Mouse (Mus musculus) thymus, postnatal 0 days (tissue): ENCODE data around the gene Ctnnd2. TPM values are rescaled to one million over a fixed set of nuclear protein-coding genes. Genes with fewer than 3 reads are reported as not detected.

Experiments used
- DNase-seq: peaks from one replicate; pipeline ENCODE4 v3.0.0-alpha.2; 2015; ENCODE audit warnings: low spot score
- polyA plus RNA-seq: library from polyadenylated mRNA; unstranded; fragments of >200 nt; fragmentation: Nextera tagmentation; extraction: Ambion mirVana; gene quantifications from 2 replicates; pipeline ENCODE4 v1.2.1, GENCODE M21; 2015

The Ctnnd2 gene
- polyA plus RNA-seq, 1 experiment from 2014 or later, result 2.2 TPM

DNA sequence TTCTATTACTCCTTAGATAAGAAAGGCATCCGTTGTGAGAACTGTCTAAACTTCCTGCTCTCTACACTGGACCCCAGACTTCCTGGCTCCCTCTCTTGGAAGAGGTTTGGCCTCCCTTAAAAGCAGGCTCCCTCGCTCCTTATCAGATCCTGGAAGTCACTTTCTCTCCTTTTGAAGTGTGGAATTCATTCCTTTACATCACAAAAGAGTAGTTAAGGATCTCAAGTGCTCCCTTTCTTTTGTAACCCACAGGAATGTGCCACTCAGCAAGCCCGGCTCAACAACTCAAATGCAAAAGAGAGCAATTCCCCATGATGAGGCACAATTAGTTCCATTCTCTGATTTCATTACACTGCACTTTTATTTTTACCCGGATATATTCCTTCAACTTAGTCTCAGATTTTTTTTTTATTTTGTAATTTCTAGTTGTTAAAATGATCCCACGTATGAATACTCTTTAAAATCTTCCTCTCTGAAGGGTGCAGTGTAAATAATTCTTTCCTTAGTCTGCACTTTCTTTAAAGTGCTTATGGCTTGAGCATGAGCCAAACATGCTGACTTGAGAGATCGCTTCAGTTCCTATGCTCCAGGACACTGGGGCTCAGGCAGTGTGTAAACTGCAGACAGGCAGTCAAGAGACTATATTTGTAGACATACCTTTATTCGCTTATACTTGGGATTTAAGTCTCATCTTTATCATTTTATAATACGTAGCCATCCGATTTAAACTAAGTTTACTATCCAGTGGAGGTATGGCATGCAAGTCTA is 210.9 kb downstream of the Ctnnd2 start:
- no peak for DNase-seq

DNA sequence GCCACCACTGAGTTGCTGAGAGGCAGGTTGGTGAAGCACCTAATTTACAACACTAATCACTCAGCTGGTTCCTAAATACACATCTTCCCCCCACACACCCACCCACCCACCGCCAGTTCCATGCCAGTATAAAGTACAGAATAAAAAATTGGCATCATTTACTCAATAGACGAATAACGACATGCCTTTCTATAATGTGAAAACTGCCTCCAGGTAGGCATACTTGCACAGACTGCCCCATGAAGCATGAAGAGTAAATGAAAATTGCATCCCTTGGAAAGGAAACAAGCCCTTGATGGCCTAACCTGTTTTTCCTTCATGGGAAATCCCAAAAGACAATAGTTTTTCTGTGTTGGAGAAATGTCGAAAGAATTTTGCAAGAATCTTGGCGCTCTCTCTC is 212.0 kb downstream of the Ctnnd2 start:
- DNase-seq, result no peak

DNA sequence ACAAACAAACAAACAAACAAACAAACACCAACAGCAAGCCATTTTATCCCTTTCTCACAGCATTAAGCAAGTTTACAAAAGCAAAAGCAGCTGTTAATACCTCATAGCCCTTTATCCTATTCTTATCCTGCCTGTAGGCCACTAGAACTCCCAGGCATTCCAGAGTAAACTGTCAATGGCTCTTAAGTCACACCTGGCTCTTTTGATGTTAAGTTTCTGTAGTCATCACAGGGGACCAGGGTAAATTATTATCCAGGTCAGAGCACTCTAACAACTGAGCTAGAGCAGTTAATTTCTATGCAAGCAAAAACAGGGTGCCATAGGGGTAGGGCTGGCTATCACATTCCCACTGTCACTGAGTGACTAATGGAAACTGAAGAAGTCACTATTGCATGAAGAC is 214.1 kb downstream of the Ctnnd2 start:
- no peak for DNase-seq

DNA sequence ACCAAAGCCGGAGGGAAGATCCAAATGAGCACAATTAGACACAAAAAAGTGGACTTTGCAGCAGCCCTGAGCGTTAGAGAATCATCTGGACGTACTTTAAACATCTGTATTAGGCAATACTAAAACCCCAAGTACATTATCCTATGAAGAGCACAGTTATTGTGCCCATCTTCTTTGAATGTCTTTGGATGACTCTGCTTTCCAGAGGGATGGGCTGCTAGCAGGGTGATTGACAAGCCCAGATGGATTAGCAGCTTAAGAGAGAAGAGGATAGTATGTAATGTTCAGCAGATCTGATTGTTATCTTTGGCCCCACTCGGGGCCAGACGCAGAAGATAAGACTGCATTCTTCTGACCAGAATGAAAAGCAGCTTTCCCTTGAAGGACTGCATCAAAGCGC is 214.9 kb downstream of the Ctnnd2 start:
- DNase-seq, result no peak

DNA sequence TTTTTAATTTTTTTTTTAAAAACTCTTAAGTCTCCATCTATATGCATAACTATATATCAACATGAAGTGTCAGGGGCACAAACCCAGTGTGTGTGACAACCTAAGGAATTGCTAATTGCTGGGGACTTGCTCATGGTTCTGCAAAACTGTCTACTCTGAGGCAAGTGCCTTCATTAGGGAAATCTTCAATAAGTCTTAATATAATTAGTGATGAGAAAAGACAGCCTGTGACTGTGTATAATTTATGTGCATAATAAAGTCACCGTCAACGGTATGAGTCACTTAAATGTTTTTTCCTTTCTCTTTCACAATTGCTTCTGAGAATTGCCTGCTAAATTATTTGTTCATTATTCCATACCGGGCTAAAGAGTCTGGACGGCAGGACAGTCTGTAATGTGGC is 228.7 kb downstream of the Ctnnd2 start:
- DNase-seq, result no peak

DNA sequence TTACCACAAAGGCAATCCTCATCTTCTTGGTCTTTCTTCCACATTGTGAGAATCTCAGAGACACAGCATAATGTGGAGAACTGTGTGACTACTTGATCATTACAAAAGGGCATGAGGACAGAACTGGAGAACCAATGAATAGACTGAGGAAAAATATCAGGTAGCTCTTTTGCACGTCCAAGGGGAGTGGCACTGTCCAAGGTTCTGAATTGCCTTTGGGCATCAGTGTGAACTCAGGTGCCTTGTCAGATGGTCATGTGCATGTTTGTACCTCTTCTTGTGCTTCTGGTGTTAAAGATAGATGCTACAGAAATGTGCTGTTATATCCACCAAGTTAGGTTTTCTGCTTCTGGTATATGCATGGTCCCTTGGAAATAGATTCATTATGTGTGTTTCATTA is 233.9 kb downstream of the Ctnnd2 start:
- DNase-seq, result peak; percentile 2

DNA sequence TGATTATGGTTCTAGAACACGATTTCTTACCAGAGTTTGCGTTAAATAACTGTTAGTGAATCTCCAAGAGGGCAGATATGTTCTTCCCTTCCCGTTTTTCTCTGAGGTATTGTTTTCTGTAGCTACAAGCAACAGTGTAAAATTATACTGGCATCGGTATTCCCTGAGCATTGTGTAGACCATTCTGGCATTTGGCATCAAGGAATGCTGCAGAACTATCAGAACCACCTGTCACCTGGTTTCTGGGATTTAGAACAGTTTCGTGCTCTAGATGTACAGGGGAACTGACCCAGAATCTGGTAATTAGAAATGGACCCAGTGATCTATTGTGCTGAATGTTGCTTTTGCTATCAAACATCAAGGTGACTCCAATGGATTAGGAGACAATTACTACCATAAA is 250.8 kb downstream of the Ctnnd2 start:
- no peak for DNase-seq

DNA sequence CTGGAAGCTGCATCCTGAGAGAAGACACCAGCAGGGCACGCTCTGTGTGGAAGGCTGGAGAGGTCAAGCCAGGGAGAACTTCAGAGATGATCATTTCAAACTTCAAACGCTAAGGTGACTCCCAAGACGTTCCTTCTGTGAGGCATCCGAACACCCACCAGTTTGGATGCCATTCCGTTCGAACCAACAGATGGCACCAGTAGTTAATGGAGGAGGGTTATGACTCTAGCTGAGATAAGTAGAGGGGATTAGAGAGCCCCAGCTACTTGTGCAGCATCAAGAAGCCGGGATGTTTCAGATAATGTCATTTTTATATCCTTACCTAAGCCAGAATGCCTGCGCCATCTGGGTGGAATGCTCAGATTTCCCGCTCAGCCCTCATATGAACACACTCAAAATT is 251.9 kb downstream of the Ctnnd2 start:
- no peak for DNase-seq

DNA sequence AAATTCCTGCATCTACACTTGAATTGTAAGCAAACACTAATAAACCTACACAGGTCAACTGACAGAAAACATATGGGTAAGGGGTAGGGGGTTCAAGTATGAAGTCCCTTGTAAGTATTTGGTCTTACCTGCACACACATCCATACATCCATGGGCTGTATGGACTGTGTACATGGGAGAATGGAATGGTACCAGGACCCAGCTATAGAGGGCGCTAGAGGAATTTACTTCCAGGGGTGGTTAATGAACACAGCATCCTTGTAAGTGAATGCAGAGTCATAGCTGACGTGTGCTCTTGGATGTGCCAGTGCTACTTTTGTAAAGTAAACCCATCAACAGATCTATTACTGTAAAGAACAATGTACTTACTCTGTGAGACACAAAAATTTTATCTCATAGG is 254.9 kb downstream of the Ctnnd2 start:
- DNase-seq, result peak; percentile 13

DNA sequence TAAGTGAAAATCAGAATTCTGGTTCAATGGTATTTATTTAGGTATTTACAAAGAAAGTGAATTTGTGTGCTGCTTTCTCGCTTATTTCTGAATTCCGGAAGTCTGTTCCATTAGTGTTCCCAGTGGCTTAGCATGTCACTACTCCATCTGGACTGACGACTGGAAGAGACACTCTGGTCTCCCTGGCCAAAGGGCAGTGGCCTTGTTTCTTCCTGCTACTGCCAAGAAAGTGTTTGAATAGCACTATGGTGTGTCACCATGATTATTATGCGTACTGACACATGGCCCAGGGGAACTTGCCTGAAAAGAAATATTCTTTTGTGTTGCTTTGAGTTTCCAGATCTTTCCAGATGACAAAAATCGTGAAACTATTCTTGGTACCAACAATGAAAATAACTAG is 266.7 kb downstream of the Ctnnd2 start:
- DNase-seq, result no peak

DNA sequence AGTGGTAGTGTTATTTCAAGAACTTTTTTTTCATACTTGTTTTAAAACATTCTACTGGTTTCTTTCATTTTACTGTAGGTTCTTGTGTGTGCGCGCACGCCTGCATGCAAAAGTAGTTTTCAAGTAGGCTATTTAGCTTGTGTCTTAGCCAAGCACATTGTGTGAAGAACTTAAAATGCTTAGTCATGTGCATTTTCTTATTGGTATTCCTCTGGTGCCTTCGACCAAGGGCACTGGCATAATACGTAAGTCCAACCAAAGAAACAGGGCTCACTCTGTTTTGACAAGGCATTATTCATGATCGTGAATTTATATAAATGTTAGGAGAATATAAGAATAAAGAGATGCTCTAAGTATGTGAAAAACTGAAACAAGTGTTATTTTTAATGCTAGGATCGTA is 278.4 kb downstream of the Ctnnd2 start:
- DNase-seq, result no peak

DNA sequence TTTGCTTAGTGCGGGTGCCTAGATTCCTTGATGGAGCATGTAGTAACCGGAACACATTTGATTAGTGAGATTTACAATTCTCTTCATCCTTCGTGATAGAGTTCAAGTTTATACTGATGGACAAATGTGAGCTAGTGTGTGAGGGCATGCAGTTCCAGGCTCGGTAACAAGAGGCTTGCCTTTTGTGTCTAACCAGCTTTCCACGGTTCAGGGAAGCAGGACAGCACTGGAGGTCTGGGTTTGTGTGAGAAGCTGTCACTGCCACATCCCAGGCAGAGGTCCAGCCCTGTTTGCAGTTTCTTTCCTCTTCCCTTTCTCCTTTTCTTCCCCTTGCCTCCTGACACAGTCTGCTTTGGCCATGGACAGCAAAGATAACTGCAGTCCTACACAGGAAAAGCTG is 279.5 kb downstream of the Ctnnd2 start:
- DNase-seq, result no peak

DNA sequence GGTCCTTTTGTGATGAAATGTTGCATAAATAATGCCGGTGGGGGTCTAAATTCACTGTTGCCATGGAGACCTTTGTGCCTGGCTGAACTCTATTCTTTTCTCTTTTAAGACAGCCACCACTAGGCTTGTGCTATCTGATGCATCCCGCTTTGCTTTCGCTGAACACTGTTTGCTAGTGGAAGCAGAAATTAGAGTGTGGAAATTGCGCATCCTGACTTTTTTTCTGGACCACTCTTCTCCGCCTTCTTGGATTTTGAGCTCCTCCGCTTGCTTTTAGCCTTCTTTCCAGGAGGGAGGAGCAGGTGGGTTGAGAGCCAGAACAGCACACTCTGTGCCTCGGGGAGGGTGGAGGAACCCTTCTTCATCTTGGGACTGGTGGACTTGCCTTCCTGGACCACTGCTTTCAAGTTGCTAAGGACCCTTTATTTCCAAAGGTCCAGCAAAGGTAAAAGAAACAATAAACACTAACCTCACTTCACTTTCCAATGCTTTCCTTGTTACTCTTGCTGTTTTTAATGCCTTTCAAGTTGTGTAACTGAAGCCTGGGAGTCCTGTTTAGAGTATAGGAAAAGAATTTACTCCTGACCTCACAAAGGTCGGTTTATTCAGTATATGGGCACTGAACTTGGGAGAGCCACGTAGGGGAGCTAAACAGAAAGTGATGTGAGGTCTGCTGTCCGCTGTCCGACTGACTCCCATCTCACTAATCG is 285.3 kb downstream of the Ctnnd2 start:
- no peak for DNase-seq

DNA sequence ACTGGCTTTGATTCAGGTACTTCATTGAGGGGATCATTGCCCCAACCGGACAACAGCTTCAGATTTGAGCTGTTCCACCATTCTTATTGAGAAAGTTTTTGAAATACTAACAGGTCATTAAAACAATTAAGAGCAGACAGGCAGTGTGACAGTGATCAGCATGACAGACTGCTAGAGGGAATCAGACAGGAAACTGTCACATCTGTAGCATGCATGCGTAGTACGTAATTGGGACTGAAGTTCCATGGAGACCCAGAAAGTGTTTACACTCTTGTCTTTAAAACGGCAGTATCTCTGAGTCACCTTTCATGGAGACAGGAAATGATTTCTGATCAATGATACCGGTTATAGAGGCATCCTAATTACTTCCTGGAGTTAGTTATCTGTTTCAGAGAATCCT is 286.3 kb downstream of the Ctnnd2 start:
- DNase-seq, result no peak

DNA sequence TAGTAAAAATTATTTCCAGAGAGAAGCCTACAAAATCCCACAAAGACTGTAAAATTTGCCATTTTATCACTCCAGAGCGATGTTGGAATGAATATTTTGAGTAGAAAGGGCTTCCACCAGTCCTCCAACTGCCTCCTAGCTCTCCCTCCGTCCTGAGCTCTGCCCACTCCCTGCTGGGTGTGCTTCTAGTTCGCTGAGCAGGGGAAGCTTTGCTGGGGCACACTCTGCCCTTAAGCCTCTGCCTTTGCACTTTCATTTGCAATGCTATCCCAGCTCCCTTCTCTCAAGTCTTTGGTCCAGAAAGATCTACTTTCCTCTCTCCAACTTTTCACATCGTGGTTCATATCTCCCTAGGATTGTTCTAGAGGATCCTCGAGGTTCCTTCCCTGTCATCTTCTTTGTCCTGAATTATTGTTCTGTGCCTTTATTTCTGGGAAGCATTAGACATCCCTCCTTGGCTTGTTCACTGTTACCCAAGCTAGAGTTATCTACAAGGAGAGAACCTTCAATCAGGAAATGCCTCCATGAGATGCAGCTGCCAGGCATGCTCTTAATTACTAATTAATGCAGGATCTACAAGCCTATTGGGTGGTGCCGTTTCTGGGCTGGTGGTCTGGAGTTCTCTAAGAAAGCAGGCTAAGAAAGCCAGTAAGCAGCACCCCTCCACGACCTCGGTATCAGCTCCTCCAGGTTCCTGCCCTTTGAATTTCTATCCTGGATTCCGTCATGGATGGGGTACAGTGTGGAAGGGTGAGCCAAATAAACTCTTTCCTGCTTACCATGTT is 288.1 kb downstream of the Ctnnd2 start:
- DNase-seq, result no peak

DNA sequence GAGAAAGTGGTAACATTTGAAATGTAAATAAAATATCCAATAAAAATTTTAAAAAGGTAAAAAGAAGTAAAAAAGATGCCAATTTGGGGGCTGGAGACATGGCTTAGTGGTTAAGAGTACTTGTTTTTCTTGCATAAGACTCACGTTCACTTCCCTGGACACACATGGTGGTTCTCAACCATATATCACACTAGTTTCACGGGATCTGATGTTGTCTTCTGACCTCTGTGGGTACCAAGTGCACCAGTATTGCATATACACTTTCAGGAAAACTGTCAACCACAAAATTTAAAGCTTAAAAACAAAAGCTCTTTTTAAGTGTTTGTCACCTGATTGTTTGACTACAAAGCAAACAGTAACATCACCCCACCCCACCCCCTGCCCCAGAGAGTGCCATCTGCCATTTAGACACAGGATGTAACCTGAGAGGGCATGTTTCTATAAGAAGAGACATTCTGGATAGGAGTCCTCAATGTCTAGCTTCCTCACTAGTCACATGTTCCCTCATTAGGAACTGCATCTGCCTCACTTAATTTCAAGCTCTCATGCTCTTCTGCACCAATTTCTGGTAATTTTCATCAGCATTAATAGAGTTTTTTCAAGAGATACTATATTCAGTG is 290.5 kb downstream of the Ctnnd2 start:
- peak; percentile 29 for DNase-seq

DNA sequence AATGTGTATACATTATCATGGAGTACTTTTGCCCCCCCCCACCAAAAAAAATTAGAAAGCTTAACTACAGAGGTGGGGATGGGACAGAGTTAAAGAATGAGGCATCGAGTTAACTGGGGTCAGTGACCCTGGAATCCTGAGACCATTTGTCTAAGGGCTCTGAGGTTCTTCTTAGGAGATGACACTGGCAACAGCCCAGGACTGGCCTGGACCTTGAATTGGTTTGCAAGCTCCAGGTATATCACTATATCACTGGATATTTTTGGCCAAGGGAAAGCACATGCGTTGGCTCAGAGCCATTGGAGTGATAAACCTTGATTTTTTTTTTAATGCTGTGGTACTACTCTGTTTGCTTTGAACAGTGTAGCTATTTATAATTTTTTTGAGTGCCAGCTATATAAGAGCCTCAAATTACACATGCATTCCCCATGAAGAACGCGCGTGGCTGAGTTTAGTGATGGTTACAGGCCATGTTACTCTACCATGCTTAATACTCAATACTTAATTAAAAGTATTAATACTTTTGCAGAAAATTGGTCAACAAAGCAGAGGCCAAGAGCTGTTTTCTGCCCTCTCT is 291.2 kb downstream of the Ctnnd2 start:
- DNase-seq, result no peak

DNA sequence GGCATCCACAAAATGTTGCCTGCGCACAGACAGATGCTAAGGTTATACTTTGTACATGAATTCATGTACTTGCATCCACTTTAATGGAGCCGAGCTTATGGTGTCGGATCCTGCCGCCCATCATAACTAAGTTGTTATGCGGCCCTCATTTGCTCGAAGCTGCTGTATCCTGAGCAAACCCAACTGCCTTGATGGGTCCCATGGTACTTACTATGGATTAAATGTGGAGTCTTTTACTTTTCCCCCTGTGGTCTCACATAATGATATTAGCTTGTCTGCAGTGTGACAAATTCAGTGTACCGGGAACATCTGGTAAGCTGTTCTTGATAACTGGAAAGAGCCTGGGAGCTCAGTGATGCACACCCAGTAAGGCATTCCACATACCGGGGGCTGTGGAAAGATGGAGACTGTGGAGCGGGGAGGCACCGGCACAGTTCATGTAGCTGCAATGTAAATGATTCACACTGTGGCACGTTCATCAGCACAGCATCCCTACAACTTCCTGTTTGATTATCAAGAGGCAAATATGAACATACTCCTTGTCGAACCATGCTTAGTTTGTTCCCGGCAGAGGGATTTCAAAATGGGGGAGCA is 294.7 kb downstream of the Ctnnd2 start:
- DNase-seq, result no peak

DNA sequence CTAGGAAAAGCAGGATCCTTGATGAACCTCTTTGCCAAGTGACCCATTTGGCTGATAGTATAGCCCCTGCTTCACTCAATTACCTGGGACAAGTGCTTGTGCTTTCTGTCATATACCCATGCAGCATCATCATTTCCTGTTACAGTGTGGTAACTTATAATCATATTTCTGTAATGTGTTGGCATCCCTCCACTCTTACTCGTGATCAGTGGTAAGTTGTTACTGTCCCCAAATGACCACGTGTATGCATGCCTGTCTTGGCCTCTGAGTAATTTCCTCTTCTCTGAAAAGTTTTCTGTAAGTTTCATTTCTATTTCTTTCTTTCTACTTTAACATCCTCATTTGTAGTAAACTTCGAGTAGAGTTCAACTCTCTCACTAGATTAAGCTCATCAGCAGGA is 296.4 kb downstream of the Ctnnd2 start:
- no peak for DNase-seq

DNA sequence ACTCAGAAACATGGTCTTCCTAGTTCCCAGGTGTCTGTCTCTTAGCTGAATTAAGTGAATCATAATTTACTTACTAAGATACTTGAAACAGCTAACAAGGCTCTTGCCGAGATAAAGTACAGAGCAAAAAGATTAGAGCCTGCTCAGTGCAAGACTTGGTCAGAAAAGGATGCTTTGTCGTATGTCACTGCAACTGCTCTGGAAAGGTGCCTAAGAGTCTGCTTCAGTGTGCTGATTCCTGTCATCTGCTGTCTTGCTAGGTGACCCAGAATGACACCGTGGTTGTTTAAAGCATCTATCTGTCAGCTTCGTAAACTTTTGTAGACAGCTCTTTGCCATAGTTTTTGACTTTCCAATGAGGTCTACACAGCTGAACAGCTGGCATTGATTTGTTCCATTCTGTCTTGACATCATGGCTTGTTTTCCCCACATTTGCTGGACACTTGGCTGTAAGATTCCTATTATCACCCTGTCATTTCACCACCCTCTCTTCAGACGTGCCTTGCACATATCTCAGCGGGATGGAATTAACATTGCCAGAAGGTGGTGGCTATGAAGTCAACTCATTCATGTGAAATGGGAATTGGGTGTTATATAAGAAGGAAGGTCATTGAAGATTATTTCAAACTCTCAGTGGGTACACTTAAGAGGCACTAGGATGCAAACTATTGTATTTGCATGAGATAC is 299.0 kb downstream of the Ctnnd2 start:
- no peak for DNase-seq

DNA sequence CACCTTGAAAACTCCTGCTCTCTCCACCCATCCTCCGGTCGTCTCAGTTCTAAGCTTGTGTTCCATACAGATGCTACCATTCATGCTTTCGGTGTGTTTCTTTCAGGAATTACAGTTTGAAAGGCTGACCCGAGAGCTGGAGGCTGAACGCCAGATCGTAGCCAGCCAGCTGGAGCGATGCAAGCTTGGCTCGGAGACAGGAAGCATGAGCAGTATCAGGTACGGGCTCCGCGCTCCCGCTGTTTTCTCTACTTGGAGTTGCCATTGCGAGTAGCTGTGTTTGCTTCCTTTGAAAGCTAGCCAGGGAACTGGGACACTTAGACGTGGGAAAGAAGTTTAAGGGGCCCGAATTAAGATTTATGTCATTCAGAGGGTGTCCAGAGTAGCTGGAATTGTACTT is 308.3 kb downstream of the Ctnnd2 start:
- no peak for DNase-seq
